Mouse (Mus musculus) liver, embryonic 12.5 days (tissue): ENCODE measurements around the gene Zrsr2. TPM values are rescaled to one million over a fixed set of nuclear protein-coding genes. Genes with fewer than 3 reads are reported as not detected.

Experiments used
- ATAC-seq: fragments of 200-750 bp; cut with Nextera tagmentation; 2 replicates; pipeline ENCODE4 v1.8.0; 2017; ENCODE audit warnings: moderate number of reproducible peaks, mild to moderate bottlenecking, moderate library complexity
- H3K27ac ChIP-seq: fragments of 300-500 bp; sonication (generic); 2 replicates; pipeline ENCODE4 v1.5.1; 2016; ENCODE audit warnings: mild to moderate bottlenecking
- H3K27me3 ChIP-seq: fragments of 300-500 bp; sonication (generic); replicated peaks from 2 replicates; pipeline ENCODE4 v1.6.1; 2016; ENCODE audit warnings: mild to moderate bottlenecking, moderate library complexity
- H3K36me3 ChIP-seq: fragments of 300-500 bp; sonication (generic); 2 replicates; pipeline ENCODE4 v1.6.1; 2016; ENCODE audit warnings: mild to moderate bottlenecking, moderate library complexity
- H3K4me1 ChIP-seq: fragments of 300-500 bp; sonication (generic); 2 replicates; pipeline ENCODE4 v1.6.1; 2016
- H3K4me2 ChIP-seq: fragments of 300-500 bp; sonication (generic); 2 replicates; pipeline ENCODE4 v1.6.1; 2016; ENCODE audit warnings: mild to moderate bottlenecking, moderate library complexity
- H3K4me3 ChIP-seq: fragments of 300-500 bp; sonication (generic); 2 replicates; pipeline ENCODE4 v1.5.1; 2016; ENCODE audit warnings: mild to moderate bottlenecking, moderate library complexity
- H3K9ac ChIP-seq: fragments of 300-500 bp; sonication (generic); 2 replicates; pipeline ENCODE4 v1.6.1; 2016; ENCODE audit warnings: mild to moderate bottlenecking, moderate library complexity
- H3K9me3 ChIP-seq: fragments of 300-500 bp; sonication (generic); replicated peaks from 2 replicates; pipeline ENCODE4 v1.6.1; 2016; ENCODE audit warnings: mild to moderate bottlenecking, moderate library complexity
- WGBS: fragments of 180-500 bp; shearing (Covaris S2); methylation state at CpG from one replicate; pipeline ENCODE4 v1.1.7; 2016; ENCODE audit not compliant: insufficient replicate concordance; 5-methylcytosine and 5-hydroxymethylcytosine counted together
- polyA plus RNA-seq: library from polyadenylated mRNA; unstranded; fragments of >200 nt; fragmentation: Nextera tagmentation; extraction: Ambion mirVana; gene quantifications from 2 replicates; pipeline ENCODE4 v1.2.1, GENCODE M21; 2016

The Zrsr2 gene
- polyA plus RNA-seq, 1 experiment from 2014 or later, result 25.5 TPM

DNA sequence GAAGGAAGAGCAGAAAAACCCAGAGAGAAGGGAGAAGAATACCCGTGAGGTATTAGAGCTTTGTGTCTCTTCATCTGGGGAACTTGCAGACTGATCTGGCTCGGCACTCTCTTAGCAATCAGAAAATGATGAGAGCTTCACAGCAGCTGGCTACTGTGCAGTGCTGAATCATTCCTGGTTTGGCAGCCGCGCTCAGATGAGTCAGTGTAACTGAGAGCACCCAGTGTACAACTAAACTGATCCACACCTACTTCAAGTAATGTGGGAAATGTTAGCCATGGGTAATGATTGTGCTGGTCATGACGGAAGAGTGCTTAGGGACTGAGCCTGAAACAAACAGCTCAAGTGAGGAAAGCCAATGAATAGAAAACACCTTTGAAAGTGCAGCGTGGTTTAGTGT lies 19.9 kb downstream of the Zrsr2 start:
- Histone ChIP-seq H3K27ac (no peak overlapping the region), H3K4me2 (no peak overlapping the region), H3K9me3 (no peaks in the 10 kb centered on the region), H3K4me3 (no peak overlapping the region), H3K36me3 (peaks cover 56% of the 10 kb centered on the region), H3K9ac (no peak overlapping the region), H3K4me1 (no peaks in the 10 kb centered on the region), H3K27me3 (no peaks in the 10 kb centered on the region)
- no peak for ATAC-seq
- WGBS, result 77% methylated on average over 6 of the region's 6 CpGs

- H3K4me3 ChIP-seq, result no peak overlapping the region
- no peaks in the 10 kb centered on the region for H3K9me3 ChIP-seq
- no peak overlapping the region for H3K27ac ChIP-seq
- H3K9ac ChIP-seq, result no peak overlapping the region
- no peaks in the 10 kb centered on the region for H3K4me1 ChIP-seq
- H3K4me2 ChIP-seq, result no peak overlapping the region
- peaks cover 29% of the 10 kb centered on the region for H3K36me3 ChIP-seq
- ATAC-seq, result no peak
- WGBS, result 82% methylated on average over 8 of the region's 8 CpGs
- no peaks in the 10 kb centered on the region for H3K27me3 ChIP-seq
These were observed 23.7 kb downstream of the Zrsr2 start for GRCm38 (mm10) chrX:163934731-163935130.

- Histone ChIP-seq H3K36me3 (no peaks in the 10 kb centered on the region), H3K4me2 (no peak overlapping the region), H3K27ac (no peak overlapping the region), H3K4me3 (no peak overlapping the region), H3K27me3 (no peaks in the 10 kb centered on the region), H3K9ac (no peak overlapping the region), H3K9me3 (no peaks in the 10 kb centered on the region), H3K4me1 (no peaks in the 10 kb centered on the region)
- no peak for ATAC-seq
These were observed 28.9 kb downstream of the Zrsr2 start for GRCm38 (mm10) chrX:163929550-163929949.

GRCm38 (mm10) chrX:163912791-163913190 lies 45.7 kb downstream of the Zrsr2 start:
- H3K36me3 ChIP-seq, result no peaks in the 10 kb centered on the region
- H3K4me1 ChIP-seq, result no peaks in the 10 kb centered on the region; the same call in 1 of the 2 replicates
- H3K27ac ChIP-seq, result no peak overlapping the region
- no peak overlapping the region for H3K4me3 ChIP-seq
- no peak for ATAC-seq
- H3K27me3 ChIP-seq, result peaks cover 24% of the 10 kb centered on the region
- H3K4me2 ChIP-seq, result no peak overlapping the region
- no peak overlapping the region for H3K9ac ChIP-seq
- H3K9me3 ChIP-seq, result no peaks in the 10 kb centered on the region

DNA sequence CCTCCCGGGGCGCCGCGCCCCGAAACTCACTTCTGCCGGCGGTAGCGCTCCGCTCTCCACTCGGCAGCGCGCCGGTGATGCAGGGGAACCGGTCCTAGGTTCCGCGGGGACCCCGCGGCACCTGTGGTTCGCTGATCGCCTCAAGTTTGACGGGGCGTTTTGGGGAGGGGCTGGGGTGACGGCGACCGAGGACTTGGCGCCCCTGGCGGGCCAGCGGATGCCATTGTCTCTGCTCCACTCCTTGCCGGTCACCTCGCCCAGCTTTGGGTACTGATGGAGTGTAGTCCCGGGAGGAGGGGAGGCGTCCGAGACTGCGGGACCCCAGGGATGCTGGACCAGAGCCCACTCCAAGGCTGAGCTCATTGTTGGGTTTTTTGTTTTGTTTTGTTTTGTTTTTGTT lies 49.1 kb downstream of the Zrsr2 start:
- H3K9ac ChIP-seq, result peak overlapping the region; percentile 72
- ATAC-seq, result no peak
- peak overlapping the region; percentile 69 for H3K4me3 ChIP-seq
- WGBS, result 11% methylated on average over 23 of the region's 34 CpGs
- H3K4me1 ChIP-seq, result no peaks in the 10 kb centered on the region; the same call in 1 of the 2 replicates
- H3K27me3 ChIP-seq, result peaks cover 24% of the 10 kb centered on the region
- H3K9me3 ChIP-seq, result no peaks in the 10 kb centered on the region
- no peaks in the 10 kb centered on the region for H3K36me3 ChIP-seq
- H3K27ac ChIP-seq, result peak overlapping the region; percentile 60; the same call in 1 of the 2 replicates
- peak overlapping the region; percentile 91 for H3K4me2 ChIP-seq

DNA sequence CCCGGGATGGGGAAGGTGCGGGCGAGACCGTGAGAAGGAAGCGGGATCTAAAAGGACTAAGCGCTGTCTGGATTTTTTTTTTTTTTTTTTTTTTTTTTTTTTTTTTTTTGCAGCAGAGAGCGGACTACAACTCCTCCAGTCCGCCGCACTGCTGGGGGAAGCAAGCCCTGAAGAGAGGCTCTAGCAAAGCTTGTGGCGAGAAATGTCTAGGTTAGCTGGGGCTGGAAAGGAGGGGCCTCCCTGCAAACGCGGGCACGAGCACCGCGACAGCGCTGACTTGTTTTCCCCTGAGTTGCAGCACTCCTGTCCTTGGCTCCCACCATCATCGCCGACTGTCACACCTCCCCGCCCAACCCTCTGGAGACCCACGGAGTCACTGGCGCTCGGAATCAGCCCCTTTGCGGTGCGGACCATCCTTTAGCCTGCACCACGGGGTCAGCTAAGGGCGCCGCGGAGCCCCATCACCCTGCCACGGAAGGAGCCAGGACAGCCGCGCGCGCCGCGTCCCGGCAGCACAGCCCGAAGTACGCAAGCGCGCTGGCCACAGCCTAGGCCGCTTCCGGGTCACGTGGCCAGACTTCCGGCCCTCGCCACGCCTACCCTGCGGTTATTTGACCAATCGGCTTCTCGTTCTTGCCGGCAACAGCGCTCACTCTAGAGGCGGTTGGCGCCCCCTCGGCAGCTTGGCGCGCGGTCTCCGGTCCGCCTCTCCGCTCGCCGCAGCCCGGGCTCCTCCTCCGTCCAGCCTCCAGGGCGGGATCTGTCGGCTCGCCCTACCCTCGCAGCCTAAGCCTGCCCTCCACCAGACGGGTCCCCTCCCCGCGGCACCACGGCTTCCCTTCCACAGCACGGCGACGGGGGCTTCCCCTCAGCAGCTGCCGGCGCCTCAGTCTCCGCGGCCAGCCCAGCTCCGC lies 49.9 kb downstream of the Zrsr2 start, which contains the start of gene Ap1s2:
TSS of gene Ap1s2 (plus strand) at position 681 of the 914 bp plus-strand sequence.
- Histone ChIP-seq H3K4me2 (peak within 1 kb of the TSS; percentile 91), H3K9me3 (no peaks in the 10 kb centered on the region), H3K27ac (peak within 1 kb of the TSS; percentile 81), H3K4me1 (no peaks in the 10 kb centered on the region; the same call in 1 of the 2 replicates), H3K9ac (peak within 1 kb of the TSS; percentile 76), H3K4me3 (peak within 1 kb of the TSS; percentile 69), H3K36me3 (no peaks in the 10 kb centered on the region), H3K27me3 (peaks cover 24% of the 10 kb centered on the region)
- WGBS, result 9% methylated on average over 76 of the region's 80 CpGs
- peak; percentile 100 for ATAC-seq

DNA sequence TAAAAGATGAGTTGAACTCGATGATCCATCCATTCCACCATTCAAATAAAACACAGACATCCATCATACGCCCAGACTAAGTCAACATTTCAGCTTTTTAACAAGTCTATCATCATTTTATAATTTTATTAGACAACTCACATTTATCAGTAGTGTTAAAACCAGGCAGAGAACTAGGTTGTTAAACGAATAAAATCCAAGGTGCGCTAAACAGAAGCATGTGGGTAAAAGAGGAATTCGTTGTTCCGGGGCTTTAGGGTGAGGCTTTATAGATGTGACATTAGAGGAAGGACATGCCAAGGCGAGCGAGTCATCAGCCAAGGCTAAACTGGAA lies 50.5 kb downstream of the Zrsr2 start:
- Histone ChIP-seq H3K4me3 (peak overlapping the region; percentile 69), H3K27ac (0 out of 2 replicates have a peak overlapping the region, but pooled peaks have one; percentile 81), H3K4me2 (peak overlapping the region; percentile 91), H3K27me3 (peaks cover 24% of the 10 kb centered on the region), H3K36me3 (no peaks in the 10 kb centered on the region), H3K9me3 (no peaks in the 10 kb centered on the region), H3K4me1 (no peaks in the 10 kb centered on the region; the same call in 1 of the 2 replicates), H3K9ac (peak overlapping the region; percentile 76)
- no peak for ATAC-seq
- 15% methylated on average over 8 of the region's 8 CpGs for WGBS

GRCm38 (mm10) chrX:163906861-163907260 lies 51.6 kb downstream of the Zrsr2 start:
- Histone ChIP-seq H3K9ac (no peak overlapping the region), H3K36me3 (no peaks in the 10 kb centered on the region), H3K9me3 (no peaks in the 10 kb centered on the region), H3K4me1 (no peaks in the 10 kb centered on the region; the same call in 1 of the 2 replicates), H3K27me3 (peaks cover 22% of the 10 kb centered on the region), H3K27ac (no peak overlapping the region), H3K4me2 (no peak overlapping the region), H3K4me3 (no peak overlapping the region)
- 81% methylated on average over 2 of the region's 2 CpGs for WGBS
- no peak for ATAC-seq

DNA sequence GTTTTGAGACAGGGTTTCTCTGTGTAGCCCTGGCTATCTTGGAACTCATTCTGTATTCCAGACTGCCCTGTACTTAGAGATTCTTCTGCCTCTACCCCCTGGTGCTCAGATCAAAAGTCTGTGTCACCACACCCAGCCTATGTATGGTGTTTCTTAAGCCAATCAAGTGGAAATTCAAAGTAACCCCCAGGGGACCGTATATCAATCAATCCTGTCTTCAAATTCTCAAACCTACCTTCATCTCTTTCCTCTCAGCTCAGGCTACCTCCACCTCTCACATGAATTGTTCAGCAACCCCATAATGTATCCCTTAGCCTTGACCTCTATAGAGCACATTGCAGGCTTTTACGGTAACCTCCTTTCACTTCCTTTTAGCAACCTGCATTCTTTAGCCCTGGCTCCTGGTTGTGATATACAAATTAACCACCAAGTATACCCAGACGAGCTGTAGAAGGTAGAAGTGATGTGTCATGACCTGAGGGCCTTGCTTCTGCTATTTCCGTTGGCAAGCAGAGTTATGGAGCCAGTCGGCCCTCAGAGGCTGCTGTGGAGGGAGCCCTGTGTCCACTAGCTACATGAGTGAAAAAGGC lies 58.9 kb downstream of the Zrsr2 start:
- no peak overlapping the region for H3K27ac ChIP-seq
- H3K4me1 ChIP-seq, result no peaks in the 10 kb centered on the region
- H3K36me3 ChIP-seq, result no peaks in the 10 kb centered on the region
- 50% methylated on average over 5 of the region's 5 CpGs for WGBS
- H3K9me3 ChIP-seq, result no peaks in the 10 kb centered on the region
- no peak for ATAC-seq
- no peak overlapping the region for H3K9ac ChIP-seq
- H3K27me3 ChIP-seq, result no peaks in the 10 kb centered on the region
- no peak overlapping the region for H3K4me2 ChIP-seq
- H3K4me3 ChIP-seq, result no peak overlapping the region

DNA sequence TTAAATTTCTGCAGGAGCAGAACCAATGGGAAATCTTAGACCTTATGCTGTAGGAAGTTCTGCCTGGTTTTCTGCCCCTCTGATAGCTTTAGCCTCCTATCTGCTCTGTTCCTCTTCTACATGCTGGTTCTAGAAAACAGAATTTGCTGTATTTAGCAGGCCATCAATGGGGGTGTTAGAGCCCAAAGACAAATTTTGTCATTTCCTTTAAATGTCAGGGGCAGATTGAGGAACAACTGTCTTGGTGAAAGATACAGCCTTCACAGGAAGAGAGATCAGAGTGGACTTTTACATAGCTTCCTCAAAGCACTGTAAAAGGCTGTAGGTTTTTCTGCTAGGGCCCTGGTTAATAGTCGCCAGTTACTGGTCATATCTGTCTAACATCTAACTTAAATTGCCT lies 61.1 kb downstream of the Zrsr2 start:
- Histone ChIP-seq H3K9ac (no peak overlapping the region), H3K4me1 (no peaks in the 10 kb centered on the region), H3K36me3 (no peaks in the 10 kb centered on the region), H3K27me3 (no peaks in the 10 kb centered on the region), H3K4me2 (no peak overlapping the region), H3K9me3 (no peaks in the 10 kb centered on the region), H3K27ac (no peak overlapping the region), H3K4me3 (no peak overlapping the region)
- no peak for ATAC-seq
- WGBS, result 26% methylated on average over 1 of the region's 1 CpGs

GRCm38 (mm10) chrX:163885539-163885981 lies 72.9 kb downstream of the Zrsr2 start:
- 77% methylated on average over 4 of the region's 4 CpGs for WGBS
- H3K9me3 ChIP-seq, result no peaks in the 10 kb centered on the region
- H3K4me2 ChIP-seq, result no peak overlapping the region
- H3K27me3 ChIP-seq, result no peaks in the 10 kb centered on the region
- no peak overlapping the region for H3K9ac ChIP-seq
- H3K27ac ChIP-seq, result no peak overlapping the region
- no peaks in the 10 kb centered on the region for H3K36me3 ChIP-seq
- H3K4me3 ChIP-seq, result no peak overlapping the region
- H3K4me1 ChIP-seq, result no peaks in the 10 kb centered on the region
- ATAC-seq, result no peak
